Mouse (Mus musculus) heart, embryonic 11.5 days (tissue): ENCODE results near the gene Atoh8. TPM values are rescaled to one million over a fixed set of nuclear protein-coding genes. Genes with fewer than 3 reads are reported as not detected.

ENCODE experiments used
- ATAC-seq: fragments of 200-750 bp; cut with Nextera tagmentation; replicated peaks from 2 replicates; pipeline ENCODE4 v1.8.0; 2017; ENCODE audit warnings: moderate library complexity; ENCODE audit not compliant: insufficient number of reproducible peaks, low FRiP score, low TSS enrichment
- H3K27ac ChIP-seq: fragments of 300-500 bp; sonication (generic); 2 replicates; pipeline ENCODE4 v1.5.1; 2014; ENCODE audit warnings: mild to moderate bottlenecking, low read depth, low read length
- H3K27me3 ChIP-seq: fragments of 300-500 bp; sonication (generic); 2 replicates; pipeline ENCODE4 v1.6.1; 2014; ENCODE audit warnings: mild to moderate bottlenecking, low read length, mixed read lengths; ENCODE audit not compliant: control insufficient read depth, insufficient read depth
- H3K36me3 ChIP-seq: fragments of 300-500 bp; sonication (generic); 2 replicates; pipeline ENCODE4 v1.6.1; 2014; ENCODE audit warnings: mild to moderate bottlenecking, low read length, moderate library complexity, mixed read lengths; ENCODE audit not compliant: control insufficient read depth, insufficient read depth
- H3K4me1 ChIP-seq: fragments of 300-500 bp; sonication (generic); 2 replicates; pipeline ENCODE4 v1.6.1; 2014; ENCODE audit warnings: low read length; ENCODE audit not compliant: control insufficient read depth, insufficient read depth
- H3K4me2 ChIP-seq: fragments of 300-500 bp; sonication (generic); 2 replicates; pipeline ENCODE4 v1.6.1; 2014; ENCODE audit warnings: mild to moderate bottlenecking, moderate library complexity
- H3K4me3 ChIP-seq: fragments of 300-500 bp; sonication (generic); 2 replicates; pipeline ENCODE4 v1.5.1; 2014; ENCODE audit warnings: low read depth, low read length
- H3K9ac ChIP-seq: fragments of 300-500 bp; sonication (generic); 2 replicates; pipeline ENCODE4 v1.6.1; 2014; ENCODE audit warnings: mild to moderate bottlenecking, low read depth, low read length, moderate library complexity
- H3K9me3 ChIP-seq: fragments of 300-500 bp; sonication (generic); replicated peaks from 2 replicates; pipeline ENCODE4 v1.6.1; 2016; ENCODE audit warnings: low read length; ENCODE audit not compliant: control insufficient read depth
- WGBS: fragments of 180-500 bp; shearing (Covaris S2); extraction: QIAGEN DNeasy Blood & Tissue Kit; methylation state at CpG from one replicate; pipeline ENCODE4 v1.1.7; 2014; ENCODE audit not compliant: insufficient replicate concordance; 5-methylcytosine and 5-hydroxymethylcytosine counted together
- polyA plus RNA-seq: library from polyadenylated mRNA; unstranded; fragments of >200 nt; fragmentation: Nextera tagmentation; extraction: Ambion mirVana; gene quantifications from 2 replicates; pipeline ENCODE4 v1.2.1, GENCODE M21; 2014

Gene Atoh8
- polyA plus RNA-seq, 1 experiment from 2014 or later, result 11.8 TPM

GRCm38 (mm10) chr6:72249981-72250380 lies 14.6 kb upstream of the Atoh8 start:
- no peaks in the 10 kb centered on the region for H3K36me3 ChIP-seq
- no peak overlapping the region for H3K4me2 ChIP-seq
- no peak overlapping the region for H3K9ac ChIP-seq
- H3K27ac ChIP-seq, result no peak overlapping the region
- H3K4me1 ChIP-seq, result peaks cover 16% of the 10 kb centered on the region
- 84% methylated on average over 4 of the region's 4 CpGs for WGBS
- no peaks in the 10 kb centered on the region for H3K9me3 ChIP-seq
- no peaks in the 10 kb centered on the region for H3K27me3 ChIP-seq
- no peak for ATAC-seq
- no peak overlapping the region for H3K4me3 ChIP-seq

GRCm38 (mm10) chr6:72248150-72248914 lies 13.0 kb upstream of the Atoh8 start:
- Histone ChIP-seq H3K4me1 (peaks cover 15% of the 10 kb centered on the region), H3K27me3 (no peaks in the 10 kb centered on the region), H3K27ac (no peak overlapping the region), H3K9ac (no peak overlapping the region), H3K9me3 (no peaks in the 10 kb centered on the region), H3K4me3 (no peak overlapping the region), H3K36me3 (no peaks in the 10 kb centered on the region), H3K4me2 (no peak overlapping the region)
- WGBS, result 75% methylated on average over 15 of the region's 15 CpGs
- ATAC-seq, result no peak

- WGBS, result 69% methylated on average over 6 of the region's 6 CpGs
- Histone ChIP-seq H3K36me3 (no peaks in the 10 kb centered on the region), H3K9ac (no peak overlapping the region), H3K4me2 (no peak overlapping the region), H3K27me3 (no peaks in the 10 kb centered on the region), H3K4me3 (no peak overlapping the region), H3K27ac (no peak overlapping the region), H3K9me3 (no peaks in the 10 kb centered on the region), H3K4me1 (peaks cover 29% of the 10 kb centered on the region)
- no peak for ATAC-seq
These were observed 10.9 kb upstream of the Atoh8 start for GRCm38 (mm10) chr6:72246303-72246702.

- Histone ChIP-seq H3K4me1 (peaks cover 35% of the 10 kb centered on the region), H3K9me3 (no peaks in the 10 kb centered on the region), H3K4me3 (no peak overlapping the region), H3K9ac (peak overlapping the region; percentile 1; the same call in 1 of the 2 replicates), H3K4me2 (peak overlapping the region; percentile 14; the same call in 1 of the 2 replicates), H3K27me3 (peaks cover 2% of the 10 kb centered on the region; the same call in 1 of the 2 replicates), H3K27ac (peak overlapping the region; percentile 85), H3K36me3 (no peaks in the 10 kb centered on the region)
- WGBS, result 55% methylated on average over 20 of the region's 20 CpGs
- ATAC-seq, result no peak
These were observed 9.3 kb upstream of the Atoh8 start for GRCm38 (mm10) chr6:72244569-72245285.

- peaks cover 35% of the 10 kb centered on the region for H3K4me1 ChIP-seq
These were observed 8.8 kb upstream of the Atoh8 start for GRCm38 (mm10) chr6:72244144-72244549.

GRCm38 (mm10) chr6:72242532-72243320 lies 7.3 kb upstream of the Atoh8 start:
- Histone ChIP-seq H3K4me3 (no peak overlapping the region), H3K27ac (no peak overlapping the region), H3K4me1 (peaks cover 41% of the 10 kb centered on the region), H3K27me3 (peaks cover 2% of the 10 kb centered on the region; the same call in 1 of the 2 replicates), H3K36me3 (no peaks in the 10 kb centered on the region), H3K4me2 (no peak overlapping the region), H3K9me3 (no peaks in the 10 kb centered on the region), H3K9ac (no peak overlapping the region)
- ATAC-seq, result no peak
- 81% methylated on average over 13 of the region's 13 CpGs for WGBS

More at GRCm38 (mm10) chr6:72244144-72244549, 8.8 kb upstream of the Atoh8 start:
- ATAC-seq, result no peak; the same call in 1 of the 2 replicates
- Histone ChIP-seq H3K27ac (peak overlapping the region; percentile 85), H3K36me3 (no peaks in the 10 kb centered on the region), H3K4me3 (no peak overlapping the region), H3K9ac (peak overlapping the region; percentile 1; the same call in 1 of the 2 replicates), H3K27me3 (peaks cover 2% of the 10 kb centered on the region; the same call in 1 of the 2 replicates), H3K9me3 (no peaks in the 10 kb centered on the region), H3K4me2 (peak overlapping the region; percentile 14; the same call in 1 of the 2 replicates)
- whole genome bisulfite sequencing, result 20% methylated on average over 9 of the region's 9 CpGs

- Histone ChIP-seq H3K4me1 (peaks cover 42% of the 10 kb centered on the region), H3K9me3 (no peaks in the 10 kb centered on the region), H3K4me2 (peak overlapping the region; percentile 34), H3K27me3 (peaks cover 3% of the 10 kb centered on the region), H3K4me3 (no peak overlapping the region), H3K27ac (peak overlapping the region; percentile 46; the same call in 1 of the 2 replicates), H3K9ac (peak overlapping the region; percentile 34; the same call in 1 of the 2 replicates), H3K36me3 (no peaks in the 10 kb centered on the region)
- ATAC-seq, result no peak
- WGBS, result 23% methylated on average over 8 of the region's 8 CpGs
These were observed 6.4 kb upstream of the Atoh8 start for GRCm38 (mm10) chr6:72241843-72242154.

- H3K4me2 ChIP-seq, result peak overlapping the region; percentile 34
- WGBS, result 17% methylated on average over 8 of the region's 8 CpGs
- no peaks in the 10 kb centered on the region for H3K36me3 ChIP-seq
- H3K9ac ChIP-seq, result peak overlapping the region; percentile 34; the same call in 1 of the 2 replicates
- no peak for ATAC-seq
- peak overlapping the region; percentile 46; the same call in 1 of the 2 replicates for H3K27ac ChIP-seq
- H3K9me3 ChIP-seq, result no peaks in the 10 kb centered on the region
- H3K4me3 ChIP-seq, result no peak overlapping the region
- H3K27me3 ChIP-seq, result peaks cover 8% of the 10 kb centered on the region
- H3K4me1 ChIP-seq, result peaks cover 45% of the 10 kb centered on the region
These were observed 5.9 kb upstream of the Atoh8 start for GRCm38 (mm10) chr6:72241133-72241842.
